Mouse (Mus musculus): Measurements from ENCODE around the gene Stim1.

DNA sequence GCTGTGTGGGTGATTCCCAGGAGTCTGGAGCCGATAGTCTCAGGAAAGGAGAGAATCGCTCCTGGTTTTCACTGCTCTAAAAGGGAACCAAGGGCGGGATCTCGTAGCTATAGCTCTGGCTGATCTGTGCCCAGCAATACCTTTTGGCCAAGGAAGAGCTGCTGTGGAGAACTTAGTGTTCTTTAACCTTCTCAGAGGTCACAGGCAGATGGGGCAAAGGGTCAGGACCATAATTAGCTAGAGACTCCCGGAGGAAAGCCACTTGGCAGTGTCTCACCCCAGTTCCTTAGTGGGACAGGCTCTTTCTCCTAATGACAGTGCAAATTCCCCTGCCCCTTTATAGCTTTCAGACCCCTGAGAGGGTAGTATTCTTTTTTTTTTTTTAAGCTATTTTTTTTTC lies 43.2 kb downstream of the Stim1 start:
- no peak for TF ChIP-seq CTCF (conservative IDR thresholded peaks at IDR 0.05; ENCODE audit: low read length)
- TF ChIP-seq POU5F1 (IDR thresholded peaks at IDR 0.05; ENCODE audit: borderline replicate concordance, low read length), result no peak
- TF ChIP-seq NANOG (IDR thresholded peaks at IDR 0.05; ENCODE audit: borderline replicate concordance, low read length), result no peak
